Mouse (Mus musculus) stomach, postnatal 0 days (tissue): ENCODE results near the gene Nsun2.

ENCODE experiments used
- CTCF ChIP-seq: IDR thresholded peaks from 2 replicates; pipeline ENCODE4 v1.5.1; 2016; ENCODE audit warnings: antibody characterized with exemption, low read depth, mild to moderate bottlenecking, moderate library complexity
- EP300 ChIP-seq: optimal IDR thresholded peaks from 2 replicates; pipeline ENCODE3; 2016; ENCODE audit warnings: antibody characterized with exemption

DNA sequence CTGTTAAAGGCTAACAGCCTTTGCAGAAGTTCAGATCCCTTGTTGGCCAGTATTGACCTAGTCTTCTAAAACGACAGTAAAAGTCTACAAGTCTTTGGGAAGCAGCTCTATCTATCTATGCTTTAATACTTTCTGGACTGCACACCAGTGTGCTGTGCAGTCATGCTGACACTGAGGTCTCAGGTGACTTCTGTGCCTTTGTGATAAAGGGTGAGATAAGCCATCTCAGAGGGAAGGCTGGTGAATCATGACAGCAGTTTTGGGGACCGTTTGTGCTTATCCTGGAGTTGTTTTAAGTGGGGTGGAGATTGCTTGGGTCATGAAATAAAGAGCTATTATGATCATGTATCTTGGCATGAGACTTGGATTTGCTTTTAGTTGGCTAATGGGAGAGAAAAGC, 100.4 kb downstream of the Nsun2 start:
- TF ChIP-seq CTCF (no peak), EP300 (no peak)
